Mouse (Mus musculus) ES-Bruce4 (cell line): ENCODE results near the gene Bax.

Experiments used
- CTCF ChIP-seq: IDR thresholded peaks from one replicate; pipeline ENCODE4 v1.8.1; 2011; ENCODE audit warnings: low read depth, low read length
- EP300 ChIP-seq: IDR thresholded peaks from 2 replicates; pipeline ENCODE4 v1.6.1; 2011; ENCODE audit warnings: low read depth, low read length; ENCODE audit not compliant: insufficient read depth
- POLR2A ChIP-seq: IDR thresholded peaks from one replicate; pipeline ENCODE4 v1.8.1; 2011; ENCODE audit warnings: low read length; ENCODE audit not compliant: insufficient read depth

- TF ChIP-seq CTCF = no peak
- no peak for TF ChIP-seq POLR2A
- no peak for TF ChIP-seq EP300
These were observed 47.7 kb upstream of the Bax start for GRCm38 (mm10) chr7:45514411-45514810.
